Mouse (Mus musculus) kidney, adult 2 months (tissue): Measurements from ENCODE around the gene Frmd6. TPM values are rescaled to one million over a fixed set of nuclear protein-coding genes. Genes with fewer than 3 reads are reported as not detected.

Source experiments
- DNase-seq: peaks from one replicate; pipeline ENCODE4 v3.0.0; 2021
- H3K27ac ChIP-seq: fragments of 200-500 bp; 2 replicates; pipeline ENCODE4 v1.5.1; 2012; ENCODE audit warnings: low read depth, low read length, control low read depth, inconsistent platforms; ENCODE audit not compliant: insufficient read depth
- H3K27me3 ChIP-seq: fragments of 200-500 bp; replicated peaks from 2 replicates; pipeline ENCODE4 v1.6.1; 2012; ENCODE audit warnings: mild to moderate bottlenecking, moderate library complexity, low read length, inconsistent platforms; ENCODE audit not compliant: control insufficient read depth, insufficient read depth
- H3K36me3 ChIP-seq: fragments of 200-500 bp; 2 replicates; pipeline ENCODE4 v1.6.1; 2012; ENCODE audit warnings: mild to moderate bottlenecking, moderate library complexity, low read length, inconsistent platforms; ENCODE audit not compliant: control insufficient read depth, insufficient read depth
- H3K4me1 ChIP-seq: fragments of 200-500 bp; 2 replicates; pipeline ENCODE4 v1.6.1; 2011; ENCODE audit warnings: low read length; ENCODE audit not compliant: control insufficient read depth, insufficient read depth
- H3K4me3 ChIP-seq: fragments of 200-500 bp; 2 replicates; pipeline ENCODE4 v1.5.1; 2011; ENCODE audit warnings: mild to moderate bottlenecking, low read depth, low read length, control low read depth; ENCODE audit not compliant: insufficient read depth
- CTCF ChIP-seq: fragments of 200-500 bp; conservative IDR thresholded peaks from 2 replicates; pipeline ENCODE4 v1.5.1; 2011; ENCODE audit warnings: low read depth, mild to moderate bottlenecking, control low read depth, low read length, moderate library complexity, mixed read lengths; ENCODE audit not compliant: insufficient read depth, insufficient read length
- POLR2A ChIP-seq: fragments of 200-500 bp; IDR thresholded peaks from one replicate; pipeline ENCODE4 v1.6.1; 2011; ENCODE audit warnings: low read depth, low read length, control low read depth
- WGBS: fragments of 180-500 bp; shearing (Covaris S2); methylation state at CpG from one replicate; pipeline ENCODE4 v1.1.7; 2018; 5-methylcytosine and 5-hydroxymethylcytosine counted together
- polyA plus RNA-seq: library from polyadenylated mRNA; depleted of rRNA; stranded (reverse); fragments of >200 nt; gene quantifications from 2 replicates; pipeline ENCODE4 v1.2.3, GENCODE M21; 2012

Frmd6 gene
- polyA plus RNA-seq, 1 experiment = 6.8 TPM

DNA sequence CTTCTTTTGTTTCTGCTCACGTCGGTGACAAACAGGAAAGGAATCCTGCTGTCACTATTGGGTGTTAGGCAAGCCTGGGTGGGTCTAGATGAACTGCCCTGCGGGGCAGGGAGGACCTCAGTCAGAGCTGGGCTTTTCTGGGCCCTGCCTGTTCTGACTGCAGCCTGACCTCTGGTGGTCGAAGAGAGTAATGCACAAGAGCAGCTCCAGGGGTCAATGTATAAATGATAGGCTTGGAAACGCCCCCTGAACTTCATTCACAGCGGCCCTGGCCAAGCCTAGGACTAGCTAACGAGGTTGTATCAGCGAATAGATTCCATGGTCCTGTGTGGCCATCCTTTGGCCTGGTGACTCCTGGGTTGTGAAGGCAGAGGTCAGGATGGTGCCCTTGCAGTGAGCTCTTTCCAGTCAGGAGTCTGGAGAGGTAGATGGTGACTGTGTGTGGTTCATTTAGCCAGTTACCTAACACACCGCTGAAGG, 85.0 kb downstream of the Frmd6 start:
- 9% methylated on average over 9 of the region's 9 CpGs for WGBS
- Histone ChIP-seq H3K27ac (no peak overlapping the region), H3K27me3 (no peaks in the 10 kb centered on the region), H3K36me3 (no peaks in the 10 kb centered on the region), H3K4me1 (no peaks in the 10 kb centered on the region), H3K4me3 (no peak overlapping the region)
- TF ChIP-seq POLR2A = no peak
- TF ChIP-seq CTCF = peak; percentile 77
- DNase-seq = peak; percentile 75

- Histone ChIP-seq H3K27ac (no peak overlapping the region), H3K36me3 (no peaks in the 10 kb centered on the region), H3K4me1 (no peaks in the 10 kb centered on the region), H3K4me3 (no peak overlapping the region), H3K27me3 (no peaks in the 10 kb centered on the region)
- TF ChIP-seq CTCF (peak; percentile 92), POLR2A (no peak)
- peak; percentile 78 for DNase-seq
- whole genome bisulfite sequencing = 3% methylated on average over 5 of the region's 5 CpGs
Measured at GRCm38 (mm10) chr12:70911029-70911428, 85.7 kb downstream of the Frmd6 start.

DNA sequence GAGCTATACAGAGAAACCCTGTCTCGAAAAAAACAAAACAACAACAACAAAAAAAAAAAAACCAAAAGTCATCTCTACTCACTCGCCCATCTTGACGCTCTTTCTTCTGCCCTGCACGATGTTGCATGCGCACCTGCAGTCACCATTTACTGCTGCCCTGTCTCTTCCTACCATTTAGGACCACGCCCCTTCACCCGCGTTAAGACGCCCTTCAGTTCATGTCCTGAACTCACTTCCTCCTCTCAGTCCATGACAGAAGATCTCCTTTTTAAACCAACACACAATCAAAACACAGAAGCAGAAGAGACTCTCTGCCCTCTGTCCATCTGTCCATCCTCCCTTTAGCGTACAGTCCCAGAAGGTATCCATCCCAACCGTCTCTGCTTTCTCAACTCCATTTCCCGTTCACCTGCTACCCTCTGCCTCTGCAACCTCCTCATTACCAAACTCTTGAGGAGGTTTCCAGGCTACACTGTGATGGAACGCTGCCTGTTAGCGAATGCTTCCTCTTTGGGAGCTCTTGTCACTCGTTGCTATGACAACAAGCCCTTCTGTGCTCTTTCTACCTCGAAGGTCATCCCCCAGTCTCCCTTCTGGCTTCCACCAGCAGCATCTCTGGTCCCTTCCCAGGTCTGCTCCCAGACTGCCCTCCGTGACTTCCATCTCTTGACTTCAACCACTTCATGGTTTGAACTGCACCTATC, 86.5 kb downstream of the Frmd6 start:
- H3K4me3 ChIP-seq = no peak overlapping the region
- H3K27me3 ChIP-seq = no peaks in the 10 kb centered on the region
- no peaks in the 10 kb centered on the region for H3K36me3 ChIP-seq
- WGBS = 69% methylated on average over 17 of the region's 17 CpGs
- H3K4me1 ChIP-seq = no peaks in the 10 kb centered on the region
- H3K27ac ChIP-seq = no peak overlapping the region
- TF ChIP-seq CTCF (no peak), POLR2A (no peak)
- DNase-seq = no peak

DNA sequence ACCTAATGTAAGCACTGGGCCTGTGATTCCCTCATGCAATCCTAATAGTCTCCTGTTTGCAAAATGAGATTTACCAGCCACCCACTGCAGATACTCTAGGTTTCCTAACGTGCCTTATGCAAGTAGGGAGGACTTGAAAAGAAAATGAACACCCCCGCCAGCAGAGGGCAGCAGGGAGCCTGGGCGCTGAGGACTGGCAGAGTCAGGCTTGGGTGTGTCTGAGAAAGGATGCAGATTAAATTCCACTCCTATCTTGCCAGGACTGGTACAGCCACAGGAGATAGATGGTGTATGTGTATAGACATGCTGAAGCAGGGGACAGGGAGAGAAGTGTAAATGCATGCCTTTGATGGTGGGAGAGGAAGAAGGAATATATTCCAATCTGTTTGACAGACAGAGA, 88.1 kb downstream of the Frmd6 start:
- Histone ChIP-seq H3K4me3 (no peak overlapping the region), H3K36me3 (no peaks in the 10 kb centered on the region), H3K27me3 (no peaks in the 10 kb centered on the region), H3K27ac (no peak overlapping the region), H3K4me1 (no peaks in the 10 kb centered on the region)
- DNase-seq = peak; percentile 76
- 43% methylated on average over 3 of the region's 3 CpGs for WGBS
- TF ChIP-seq CTCF (peak; percentile 79), POLR2A (no peak)

DNA sequence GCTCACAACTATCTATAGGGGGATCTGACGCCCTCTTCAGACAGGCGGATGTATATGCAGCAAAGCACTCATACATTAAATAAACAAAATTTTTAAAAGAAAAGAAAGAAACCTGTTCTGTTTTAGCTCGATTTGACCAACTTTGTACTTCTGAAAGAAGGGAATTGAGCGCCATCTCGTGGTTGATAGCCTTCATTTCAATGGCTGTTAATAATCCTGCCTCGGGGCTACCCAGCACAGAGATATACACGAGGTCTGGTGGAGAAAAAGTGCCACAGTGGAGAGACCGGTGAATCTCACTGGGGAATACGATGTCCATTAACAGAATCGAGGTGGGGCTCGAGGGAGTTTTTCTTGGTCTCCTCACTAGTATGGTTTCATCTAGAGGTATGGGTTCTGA, 89.1 kb downstream of the Frmd6 start:
- TF ChIP-seq CTCF (0 out of 2 replicates have a peak, but pooled peaks have one; percentile 18), POLR2A (no peak)
- Histone ChIP-seq H3K4me1 (no peaks in the 10 kb centered on the region), H3K27ac (no peak overlapping the region), H3K27me3 (no peaks in the 10 kb centered on the region), H3K36me3 (no peaks in the 10 kb centered on the region), H3K4me3 (no peak overlapping the region)
- WGBS = 46% methylated on average over 11 of the region's 11 CpGs
- peak; percentile 36 for DNase-seq

- H3K27ac ChIP-seq = no peak overlapping the region
- no peaks in the 10 kb centered on the region for H3K4me1 ChIP-seq
- WGBS = 82% methylated on average over 4 of the region's 4 CpGs
- DNase-seq = no peak
- no peak for TF ChIP-seq POLR2A
- TF ChIP-seq CTCF = no peak
- H3K36me3 ChIP-seq = no peaks in the 10 kb centered on the region
- no peaks in the 10 kb centered on the region for H3K27me3 ChIP-seq
- H3K4me3 ChIP-seq = no peak overlapping the region
Measured at GRCm38 (mm10) chr12:70929781-70930180, 104.5 kb downstream of the Frmd6 start.

GRCm38 (mm10) chr12:70937150-70937549, 111.8 kb downstream of the Frmd6 start:
- Histone ChIP-seq H3K36me3 (peaks cover 2% of the 10 kb centered on the region; the same call in 1 of the 2 replicates), H3K4me3 (peak overlapping the region; percentile 59), H3K27ac (peak overlapping the region; percentile 97), H3K27me3 (no peaks in the 10 kb centered on the region), H3K4me1 (no peaks in the 10 kb centered on the region; the same call in 1 of the 2 replicates)
- DNase-seq = no peak
- TF ChIP-seq POLR2A = no peak
- no peak for TF ChIP-seq CTCF
- WGBS = 16% methylated on average over 12 of the region's 12 CpGs
